In genomic region chr12:16630866-16631185, GRCm38 (mm10) we compare ENCODE assay signal across 27 mouse cellular contexts. TPM values are rescaled to one million over a fixed set of nuclear protein-coding genes. Genes with fewer than 3 reads are reported as not detected.
DNase-seq lines count a peak whose midpoint lies in the region; ATAC-seq and TF ChIP-seq lines count a peak whose summit lies in the region.
"Had no signal": no experiment of that assay in that cellular context is flagged by ENCODE, and none has a peak within 500 bp of the region (broad histone marks: within the 10 kb centered on the region; RNA-seq: fewer than 3 reads in every experiment).

No protein-coding gene starts in this region.

- peak overlapping the region; percentile 67 for H3K27ac ChIP-seq in heart, postnatal 0 days (ENCODE audit: low read depth)
- peak overlapping the region; percentile 83 for H3K27ac ChIP-seq in liver, postnatal 0 days (ENCODE audit: low read depth)
- no peak overlapping the region for H3K27ac ChIP-seq in hindbrain, embryonic 16.5 days (ENCODE audit: low read depth, low read length)
- H3K27ac ChIP-seq: embryonic facial prominence, embryonic 12.5 days; hindbrain, embryonic 15.5 days; limb, embryonic 10.5 days; limb, embryonic 15.5 days; midbrain, embryonic 12.5 days; neural tube, embryonic 12.5 days had no signal

- H3K4me3 ChIP-seq in heart, postnatal 0 days (ENCODE audit: low read depth, low read length), result no peak overlapping the region
- no peak overlapping the region for H3K4me3 ChIP-seq in liver, postnatal 0 days (ENCODE audit: low read depth, low read length)
- H3K4me3 ChIP-seq in hindbrain, embryonic 16.5 days (ENCODE audit: low read length), result no peak overlapping the region
- H3K4me3 ChIP-seq: embryonic facial prominence, embryonic 12.5 days; hindbrain, embryonic 15.5 days; limb, embryonic 10.5 days; limb, embryonic 15.5 days; megakaryocyte, embryonic 14.5 days; midbrain, embryonic 12.5 days; myocyte; neural tube, embryonic 12.5 days had no signal

- no peak overlapping the region for H3K9ac ChIP-seq in heart, postnatal 0 days (replicated peaks; ENCODE audit: low read depth, low read length)
- H3K9ac ChIP-seq in liver, postnatal 0 days (replicated peaks), result no peak overlapping the region
- H3K9ac ChIP-seq in hindbrain, embryonic 16.5 days (ENCODE audit: low read depth, low read length), result no peak overlapping the region
- H3K9ac ChIP-seq: embryonic facial prominence, embryonic 12.5 days; hindbrain, embryonic 15.5 days; limb, embryonic 15.5 days; midbrain, embryonic 12.5 days; neural tube, embryonic 12.5 days had no signal

- no peak overlapping the region for H3K4me2 ChIP-seq in heart, postnatal 0 days (ENCODE audit: low read depth, low read length)
- no peak overlapping the region for H3K4me2 ChIP-seq in liver, postnatal 0 days (ENCODE audit: low read depth, low read length)
- H3K4me2 ChIP-seq in hindbrain, embryonic 16.5 days (ENCODE audit: low read length), result no peak overlapping the region
- H3K4me2 ChIP-seq: embryonic facial prominence, embryonic 12.5 days; hindbrain, embryonic 15.5 days; limb, embryonic 15.5 days; midbrain, embryonic 12.5 days; neural tube, embryonic 12.5 days had no signal

- peaks cover 11% of the 10 kb centered on the region; the same call in 1 of the 2 replicates for H3K4me1 ChIP-seq in heart, postnatal 0 days (ENCODE audit: control insufficient read depth, insufficient read depth)
- H3K4me1 ChIP-seq in liver, postnatal 0 days (ENCODE audit: insufficient read depth), result peaks cover 3% of the 10 kb centered on the region; the same call in 1 of the 2 replicates
- H3K4me1 ChIP-seq in hindbrain, embryonic 16.5 days (ENCODE audit: control insufficient read depth, insufficient read depth, low read depth, low read length), result no peaks in the 10 kb centered on the region
- H3K4me1 ChIP-seq: embryonic facial prominence, embryonic 12.5 days; hindbrain, embryonic 15.5 days; limb, embryonic 10.5 days; limb, embryonic 15.5 days; megakaryocyte, embryonic 14.5 days; midbrain, embryonic 12.5 days; neural tube, embryonic 12.5 days had no signal

- TF ChIP-seq CTCF in heart, postnatal 0 days (IDR thresholded peaks at IDR 0.05; ENCODE audit: low read depth), result no peak
- no peak for TF ChIP-seq CTCF in liver, postnatal 0 days (IDR thresholded peaks at IDR 0.05; ENCODE audit: low read depth)

- peak; percentile 15; the same call in 1 of the 2 replicates for ATAC-seq in heart, postnatal 0 days (ENCODE audit: insufficient read depth, low read depth)
- ATAC-seq in liver, postnatal 0 days, result no peak
- no peak for ATAC-seq in hindbrain, embryonic 16.5 days
- ATAC-seq: forebrain, embryonic 14.5 days; Patski had no signal

- no peaks in the 10 kb centered on the region for H3K9me3 ChIP-seq in heart, postnatal 0 days (replicated peaks; ENCODE audit: control insufficient read depth, low read length)
- no peaks in the 10 kb centered on the region for H3K9me3 ChIP-seq in liver, postnatal 0 days (ENCODE audit: low read length)
- no peaks in the 10 kb centered on the region for H3K9me3 ChIP-seq in hindbrain, embryonic 16.5 days (ENCODE audit: control insufficient read depth, low read length)
- H3K9me3 ChIP-seq: embryonic facial prominence, embryonic 12.5 days; hindbrain, embryonic 15.5 days; limb, embryonic 10.5 days; limb, embryonic 15.5 days; megakaryocyte, embryonic 14.5 days; midbrain, embryonic 12.5 days; neural tube, embryonic 12.5 days had no signal

- peak; percentile 26 for DNase-seq in adrenal gland, postnatal 25 days
- DNase-seq in adrenal gland, postnatal 4 days (ENCODE audit: low spot score in 2 of 2), result no peak
- DNase-seq in heart, postnatal 0 days (ENCODE audit: low spot score), result no peak
- DNase-seq in heart, postnatal 4 days, result no peak
- no peak for DNase-seq in liver, postnatal 0 days
- DNase-seq in liver, result no peak
- DNase-seq: cerebellum, adult 11-12 months; cerebellum, adult 9-11 months; embryo, embryonic 11 days; layer of hippocampus, adult 9-11 months; right cerebral cortex, adult 18-20 months; spleen, adult 18-20 months had no signal

- no peaks in the 10 kb centered on the region for H3K36me3 ChIP-seq in heart, postnatal 0 days (replicated peaks; ENCODE audit: control insufficient read depth, insufficient read depth, low read length)
- no peaks in the 10 kb centered on the region for H3K36me3 ChIP-seq in liver, postnatal 0 days (replicated peaks; ENCODE audit: insufficient read depth, low read length)
- H3K36me3 ChIP-seq in hindbrain, embryonic 16.5 days (ENCODE audit: control insufficient read depth, insufficient read depth, low read length), result no peaks in the 10 kb centered on the region
- H3K36me3 ChIP-seq: embryonic facial prominence, embryonic 12.5 days; hindbrain, embryonic 15.5 days; limb, embryonic 10.5 days; limb, embryonic 15.5 days; midbrain, embryonic 12.5 days; neural tube, embryonic 12.5 days had no signal

- TF ChIP-seq EP300 in heart, postnatal 0 days (IDR thresholded peaks at IDR 0.05; ENCODE audit: low read depth), result no peak
- TF ChIP-seq EP300 in liver, postnatal 0 days (IDR thresholded peaks at IDR 0.05; ENCODE audit: low read depth), result no peak

- WGBS in heart, postnatal 0 days, result 90% methylated on average over 1 of the region's 1 CpGs
- WGBS in liver, postnatal 0 days (ENCODE audit: insufficient replicate concordance), result 79% methylated on average over 1 of the region's 1 CpGs
- 100% methylated on average over 1 of the region's 1 CpGs for WGBS in hindbrain, embryonic 16.5 days

- no peaks in the 10 kb centered on the region for H3K27me3 ChIP-seq in heart, postnatal 0 days (ENCODE audit: control insufficient read depth, insufficient read depth, low read length)
- no peaks in the 10 kb centered on the region for H3K27me3 ChIP-seq in liver, postnatal 0 days (ENCODE audit: insufficient read depth, low read length)
- H3K27me3 ChIP-seq in hindbrain, embryonic 16.5 days (replicated peaks; ENCODE audit: control insufficient read depth, insufficient read depth, low read length), result no peaks in the 10 kb centered on the region
- H3K27me3 ChIP-seq: embryonic facial prominence, embryonic 12.5 days; hindbrain, embryonic 15.5 days; limb, embryonic 15.5 days; midbrain, embryonic 12.5 days; neural tube, embryonic 12.5 days; Patski had no signal

RNA-seq across cellular contexts. Expression of gene Lpin1, which starts 20.1 kb away (rescaled TPM):
- 53.1 and 72.2 TPM in 2 replicates for total RNA-seq in adrenal gland, postnatal 25 days (2021)
- 10 to 100 TPM; 21.6 to 23.4 TPM for total RNA-seq in adrenal gland, postnatal 4 days (2021)
- total RNA-seq in heart, postnatal 0 days (2014; rRNA removed; ENCODE audit: low replicate concordance), result 16.9 and 24.8 TPM in 2 replicates
- 10.6 and 11.1 TPM in 2 replicates for polyA plus RNA-seq in heart, postnatal 0 days (2015; fragmentation: Nextera tagmentation; extraction: Ambion mirVana)
- total RNA-seq in heart, postnatal 4 days (2021), result 10 to 100 TPM; 24.5 to 25.4 TPM
- 4.6 and 14.3 TPM in 2 replicates for polyA plus RNA-seq in liver, postnatal 0 days (2015; fragmentation: Nextera tagmentation; extraction: Ambion mirVana)
- polyA plus RNA-seq in hindbrain, embryonic 16.5 days (2015; fragmentation: Nextera tagmentation; extraction: Ambion mirVana), result 14.8 and 18.0 TPM in 2 replicates

RNA-seq across cellular contexts. Expression of gene Ntsr2, which starts 22.4 kb away (rescaled TPM):
- total RNA-seq in adrenal gland, postnatal 25 days (2021), result 0.43 and 0.57 TPM in 2 replicates
- under 1 TPM in 1 of 2 experiments, not detected in 1; 0.34 TPM for total RNA-seq in adrenal gland, postnatal 4 days (2021)
- total RNA-seq in heart, postnatal 0 days (2014; rRNA removed; ENCODE audit: low replicate concordance), result 0.38 TPM in 1 of 2 replicates, not detected in the other
- polyA plus RNA-seq in heart, postnatal 0 days (2015; fragmentation: Nextera tagmentation; extraction: Ambion mirVana), result 0.79 and 0.82 TPM in 2 replicates
- total RNA-seq in heart, postnatal 4 days (2021), result 1 to 10 TPM; 2.2 to 2.3 TPM
- not detected in 2 replicates for polyA plus RNA-seq in liver, postnatal 0 days (2015; fragmentation: Nextera tagmentation; extraction: Ambion mirVana)
- 5.8 and 8.4 TPM in 2 replicates for polyA plus RNA-seq in hindbrain, embryonic 16.5 days (2015; fragmentation: Nextera tagmentation; extraction: Ambion mirVana)
- total RNA-seq: MEL had no signal
- polyA plus RNA-seq: intestine, embryonic 14.5 days; limb, embryonic 10.5 days; limb, embryonic 15.5 days; liver, embryonic 16.5 days; midbrain, embryonic 12.5 days; myocyte; Patski; stomach, embryonic 16.5 days had no signal
